Mouse (Mus musculus): ENCODE data around the gene Ptgr1.

Gene Ptgr1

GRCm38 (mm10) chr4:58926120-58926519, 60.8 kb downstream of the Ptgr1 start:
- DNase-seq (ENCODE audit: low read depth, low spot score) = no peak

- no peak for DNase-seq (ENCODE audit: low read depth, low spot score)
Measured at GRCm38 (mm10) chr4:58925664-58926063, 61.3 kb downstream of the Ptgr1 start.

- DNase-seq (ENCODE audit: low read depth, low spot score) = no peak
Measured at GRCm38 (mm10) chr4:58923933-58924332, 63.0 kb downstream of the Ptgr1 start.
